Mouse (Mus musculus) thymus, adult 2 months (tissue): Measurements from ENCODE around the gene Col4a2. TPM values are rescaled to one million over a fixed set of nuclear protein-coding genes. Genes with fewer than 3 reads are reported as not detected.

Experiments used
- DNase-seq: peaks from one replicate; pipeline ENCODE4 v3.0.0; 2021
- H3K27ac ChIP-seq: fragments of 200-500 bp; 2 replicates; pipeline ENCODE4 v1.5.1; 2012; ENCODE audit warnings: low read length, control low read depth; ENCODE audit not compliant: control insufficient read depth, insufficient read depth
- H3K27me3 ChIP-seq: fragments of 200-500 bp; 2 replicates; pipeline ENCODE4 v1.6.1; 2012; ENCODE audit warnings: mild to moderate bottlenecking, low read length, moderate library complexity, mixed read lengths; ENCODE audit not compliant: control insufficient read depth, insufficient read depth
- H3K36me3 ChIP-seq: fragments of 200-500 bp; 2 replicates; pipeline ENCODE4 v1.6.1; 2012; ENCODE audit warnings: mild to moderate bottlenecking, low read length, moderate library complexity; ENCODE audit not compliant: control insufficient read depth, insufficient read depth
- H3K4me1 ChIP-seq: fragments of 200-500 bp; replicated peaks from 2 replicates; pipeline ENCODE4 v1.6.1; 2012; ENCODE audit warnings: low read length; ENCODE audit not compliant: control insufficient read depth, insufficient read depth
- H3K4me3 ChIP-seq: fragments of 200-500 bp; 2 replicates; pipeline ENCODE4 v1.5.1; 2012; ENCODE audit warnings: mild to moderate bottlenecking, low read length, control low read depth, moderate library complexity; ENCODE audit not compliant: control insufficient read depth, insufficient read depth
- CTCF ChIP-seq: fragments of 200-500 bp; IDR thresholded peaks from 2 replicates; pipeline ENCODE4 v1.5.1; 2012; ENCODE audit warnings: mild to moderate bottlenecking, control low read depth, low read length, moderate library complexity, borderline replicate concordance; ENCODE audit not compliant: control insufficient read depth, poor library complexity, insufficient read depth; ENCODE audit errors: extremely low read depth
- POLR2A ChIP-seq: fragments of 200-500 bp; IDR thresholded peaks from 2 replicates; pipeline ENCODE4 v1.6.1; 2012; ENCODE audit warnings: mild to moderate bottlenecking, low read length, control low read depth, moderate library complexity; ENCODE audit not compliant: control insufficient read depth, poor library complexity, insufficient read depth; ENCODE audit errors: extremely low read depth
- WGBS: fragments of 180-500 bp; shearing (Covaris S2); methylation state at CpG from one replicate; pipeline ENCODE4 v1.1.7; 2018; 5-methylcytosine and 5-hydroxymethylcytosine counted together
- polyA plus RNA-seq: library from polyadenylated mRNA; depleted of rRNA; stranded (reverse); fragments of >200 nt; gene quantifications from 2 replicates; pipeline ENCODE4 v1.2.3, GENCODE M21; 2012; rRNA removed

The Col4a2 gene
- polyA plus RNA-seq, 1 experiment = 25.7 TPM

GRCm38 (mm10) chr8:11497017-11497990, 184.7 kb downstream of the Col4a2 start, which contains the start of gene Naxd:
Naxd (plus strand) TSS chr8:11497506.
- Histone ChIP-seq H3K27ac (no peak within 1 kb of the TSS), H3K4me1 (peaks cover 26% of the 10 kb centered on the region), H3K4me3 (peak within 1 kb of the TSS; percentile 71), H3K36me3 (no peaks in the 10 kb centered on the region; the same call in 1 of the 2 replicates), H3K27me3 (no peaks in the 10 kb centered on the region)
- TF ChIP-seq POLR2A = 0 out of 2 replicates have a peak, but pooled peaks have one; percentile 39
- no peak for TF ChIP-seq CTCF
- WGBS = 4% methylated on average over 72 of the region's 73 CpGs
- DNase-seq = peak; percentile 89

GRCm38 (mm10) chr8:11498281-11498680, 185.7 kb downstream of the Col4a2 start:
- no peak overlapping the region for H3K27ac ChIP-seq
- 66% methylated on average over 12 of the region's 12 CpGs for WGBS
- no peak overlapping the region for H3K4me3 ChIP-seq
- H3K4me1 ChIP-seq = peaks cover 28% of the 10 kb centered on the region
- no peak for TF ChIP-seq POLR2A
- TF ChIP-seq CTCF = no peak
- DNase-seq = no peak
- H3K36me3 ChIP-seq = peaks cover 7% of the 10 kb centered on the region
- no peaks in the 10 kb centered on the region for H3K27me3 ChIP-seq

Other genes starting within 250 kb of the Col4a2 start
- 78.3 and 95.1 TPM in 2 replicates for gene Col4a1, start within 50 bp of the Col4a2 start, polyA plus RNA-seq
- gene Rab20, start 165.9 kb downstream of the Col4a2 start, polyA plus RNA-seq = 9.6 and 15.0 TPM in 2 replicates
- 162 and 168 TPM in 2 replicates for gene Naxd, start 184.7 kb downstream of the Col4a2 start, polyA plus RNA-seq
- gene Cars2, start 238.0 kb downstream of the Col4a2 start, polyA plus RNA-seq = 84.8 and 90.5 TPM in 2 replicates
- 46.3 and 47.2 TPM in 2 replicates for gene Ing1, start 242.8 kb downstream of the Col4a2 start, polyA plus RNA-seq